Mouse (Mus musculus): Measurements from ENCODE around the gene Nlgn1.

DNA sequence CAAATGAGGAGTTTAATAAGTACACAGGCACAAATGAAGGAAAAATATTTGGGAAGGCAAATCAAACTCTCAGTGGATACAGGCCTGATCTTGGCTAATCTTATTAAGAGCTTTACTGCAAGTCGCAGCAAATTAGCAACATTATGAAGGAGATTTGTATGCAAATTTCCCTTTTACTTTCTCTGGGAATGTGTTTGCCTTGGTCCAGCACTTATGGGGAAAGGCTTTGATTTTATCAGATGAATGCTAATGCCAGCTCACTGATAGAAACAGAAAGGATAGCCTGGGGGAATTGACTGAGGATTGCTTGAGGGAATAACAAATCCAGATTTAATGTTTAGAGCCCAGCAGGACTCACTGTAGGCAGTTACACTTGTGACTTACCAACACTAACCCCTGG lies 725.7 kb downstream of the Nlgn1 start:
- TF ChIP-seq CTCF (conservative IDR thresholded peaks at IDR 0.05; ENCODE audit: low read length) (no peak), NANOG (IDR thresholded peaks at IDR 0.05; ENCODE audit: borderline replicate concordance, low read length) (no peak), POU5F1 (IDR thresholded peaks at IDR 0.05; ENCODE audit: borderline replicate concordance, low read length) (no peak)
